Mouse (Mus musculus) liver, adult 2 months (tissue): ENCODE measurements around the gene Anks1b. TPM values are rescaled to one million over a fixed set of nuclear protein-coding genes. Genes with fewer than 3 reads are reported as not detected.

Experiments
- DNase-seq: peaks from one replicate; pipeline ENCODE4 v3.0.0-alpha.2; 2011; ENCODE audit warnings: low read depth, low spot score; ENCODE audit errors: extremely low read depth
- H3K27ac ChIP-seq: fragments of 200-500 bp; replicated peaks from 2 replicates; pipeline ENCODE4 v1.5.1; 2012; ENCODE audit warnings: low read depth, mild to moderate bottlenecking, control low read depth, inconsistent platforms, low read length; ENCODE audit not compliant: insufficient read depth
- H3K27me3 ChIP-seq: fragments of 200-500 bp; 2 replicates; pipeline ENCODE4 v1.6.1; 2012; ENCODE audit warnings: mild to moderate bottlenecking, moderate library complexity, low read length, inconsistent platforms; ENCODE audit not compliant: control insufficient read depth, insufficient read depth
- H3K36me3 ChIP-seq: fragments of 200-500 bp; 2 replicates; pipeline ENCODE4 v1.6.1; 2012; ENCODE audit warnings: low read length, inconsistent platforms; ENCODE audit not compliant: control insufficient read depth, insufficient read depth
- H3K4me1 ChIP-seq: fragments of 200-500 bp; 2 replicates; pipeline ENCODE4 v1.6.1; 2011; ENCODE audit warnings: low read length; ENCODE audit not compliant: control insufficient read depth, insufficient read depth
- H3K4me3 ChIP-seq: fragments of 200-500 bp; 2 replicates; pipeline ENCODE4 v1.5.1; 2011; ENCODE audit warnings: low read depth, mild to moderate bottlenecking, control low read depth, low read length, moderate library complexity; ENCODE audit not compliant: insufficient read depth
- H3K79me2 ChIP-seq: fragments of 200-500 bp; 2 replicates; pipeline ENCODE4 v1.6.1; 2012; ENCODE audit warnings: inconsistent platforms, mild to moderate bottlenecking, low read length, moderate library complexity; ENCODE audit not compliant: control insufficient read depth, insufficient read depth
- H3K9ac ChIP-seq: fragments of 200-500 bp; 2 replicates; pipeline ENCODE4 v1.6.1; 2012; ENCODE audit warnings: low read depth, mild to moderate bottlenecking, control low read depth, inconsistent platforms, low read length
- CTCF ChIP-seq: fragments of 200-500 bp; IDR thresholded peaks from 2 replicates; pipeline ENCODE4 v1.5.1; 2011; ENCODE audit warnings: low read depth, low read length, control low read depth
- POLR2A ChIP-seq: fragments of 200-500 bp; IDR thresholded peaks from 2 replicates; pipeline ENCODE4 v1.6.1; 2011; ENCODE audit warnings: low read length, control low read depth; ENCODE audit not compliant: insufficient read depth; ENCODE audit errors: extremely low read depth
- WGBS: fragments of 180-500 bp; shearing (Covaris S2); methylation state at CpG from one replicate; pipeline ENCODE4 v1.1.7; 2018; 5-methylcytosine and 5-hydroxymethylcytosine counted together
- polyA plus RNA-seq: library from polyadenylated mRNA; depleted of rRNA; stranded (reverse); fragments of >200 nt; gene quantifications from 2 replicates; pipeline ENCODE4 v1.2.3, GENCODE M21; 2012
- total RNA-seq: library from RNA; depleted of rRNA; stranded (reverse); fragments of >200 nt; gene quantifications from 2 replicates; pipeline ENCODE4 v1.2.3, GENCODE M21; 2014

The Anks1b gene
- total and polyA plus RNA-seq, 2 experiments: under 0.01 TPM; not detected in 1

- TF ChIP-seq POLR2A: no peak
- no peak for TF ChIP-seq CTCF
- Histone ChIP-seq H3K36me3 (no peaks in the 10 kb centered on the region), H3K9ac (no peak overlapping the region), H3K4me1 (no peaks in the 10 kb centered on the region), H3K4me3 (no peak overlapping the region), H3K79me2 (no peaks in the 10 kb centered on the region), H3K27ac (no peak overlapping the region), H3K27me3 (peaks cover 4% of the 10 kb centered on the region; the same call in 1 of the 2 replicates)
- 43% methylated on average over 11 of the region's 11 CpGs for WGBS
- DNase-seq: no peak
These were observed 897.2 kb downstream of the Anks1b start for GRCm38 (mm10) chr10:90770403-90770955.

GRCm38 (mm10) chr10:90771046-90771445 lies 897.7 kb downstream of the Anks1b start:
- H3K36me3 ChIP-seq: no peaks in the 10 kb centered on the region
- H3K4me3 ChIP-seq: no peak overlapping the region
- TF ChIP-seq POLR2A (no peak), CTCF (no peak)
- no peaks in the 10 kb centered on the region for H3K79me2 ChIP-seq
- no peak overlapping the region for H3K9ac ChIP-seq
- DNase-seq: no peak
- H3K4me1 ChIP-seq: no peaks in the 10 kb centered on the region
- 58% methylated on average over 7 of the region's 7 CpGs for WGBS
- H3K27ac ChIP-seq: no peak overlapping the region
- H3K27me3 ChIP-seq: peaks cover 4% of the 10 kb centered on the region; the same call in 1 of the 2 replicates

- Histone ChIP-seq H3K79me2 (no peaks in the 10 kb centered on the region), H3K4me3 (no peak overlapping the region), H3K4me1 (no peaks in the 10 kb centered on the region), H3K36me3 (no peaks in the 10 kb centered on the region), H3K9ac (no peak overlapping the region), H3K27me3 (peaks cover 4% of the 10 kb centered on the region; the same call in 1 of the 2 replicates), H3K27ac (no peak overlapping the region)
- WGBS: 11% methylated on average over 15 of the region's 15 CpGs
- DNase-seq: no peak
- TF ChIP-seq CTCF (no peak), POLR2A (no peak)
These were observed 898.3 kb downstream of the Anks1b start for GRCm38 (mm10) chr10:90771471-90772226.

GRCm38 (mm10) chr10:90779561-90780400 lies 906.5 kb downstream of the Anks1b start:
- H3K79me2 ChIP-seq: no peaks in the 10 kb centered on the region
- H3K9ac ChIP-seq: no peak overlapping the region
- no peak overlapping the region for H3K27ac ChIP-seq
- no peaks in the 10 kb centered on the region for H3K4me1 ChIP-seq
- no peaks in the 10 kb centered on the region for H3K27me3 ChIP-seq
- H3K36me3 ChIP-seq: no peaks in the 10 kb centered on the region
- 65% methylated on average over 13 of the region's 13 CpGs for WGBS
- no peak overlapping the region for H3K4me3 ChIP-seq
- no peak for TF ChIP-seq CTCF
- no peak for TF ChIP-seq POLR2A
- DNase-seq: no peak

- H3K4me1 ChIP-seq: no peaks in the 10 kb centered on the region
- H3K27ac ChIP-seq: no peak overlapping the region
- no peaks in the 10 kb centered on the region for H3K27me3 ChIP-seq
- DNase-seq: no peak
- 70% methylated on average over 4 of the region's 4 CpGs for WGBS
- H3K36me3 ChIP-seq: no peaks in the 10 kb centered on the region
- H3K9ac ChIP-seq: no peak overlapping the region
- no peak overlapping the region for H3K4me3 ChIP-seq
- H3K79me2 ChIP-seq: no peaks in the 10 kb centered on the region
- TF ChIP-seq POLR2A: no peak
- TF ChIP-seq CTCF: no peak
These were observed 911.8 kb downstream of the Anks1b start for GRCm38 (mm10) chr10:90784981-90785650.
